Mouse (Mus musculus): ENCODE measurements around the gene CN725425.

DNA sequence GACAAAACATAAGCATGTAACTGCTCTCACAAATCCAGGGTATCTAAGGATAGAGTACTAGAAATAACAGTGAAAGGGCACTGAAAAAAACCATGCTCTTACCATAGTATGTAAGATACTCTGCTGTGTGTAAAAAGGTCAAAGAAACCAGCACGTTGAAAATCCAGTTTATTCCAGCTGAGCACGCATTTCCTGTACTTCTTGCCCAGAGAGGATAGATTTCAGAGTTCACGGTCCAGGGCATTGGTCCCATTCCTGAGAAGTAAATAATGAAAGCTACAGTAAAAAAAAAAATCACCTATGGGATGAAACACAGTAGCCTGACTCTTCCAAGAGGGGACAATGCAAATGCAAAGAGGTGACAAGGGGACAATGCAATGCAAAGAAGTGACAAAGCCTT is 76.7 kb downstream of the CN725425 start:
- TF ChIP-seq FLI1 (IDR thresholded peaks at IDR 0.05; ENCODE audit: low read length) (no peak), GATA1 (IDR thresholded peaks at IDR 0.05; ENCODE audit: borderline replicate concordance, low read length) (no peak)

All from megakaryocyte, embryonic 14.5 days (primary cell).